Mouse (Mus musculus) olfactory bulb, adult 2 months (tissue): ENCODE measurements at regions not wholly inside any gene's neighbourhood (a gene's known extent, or its start where the extent isn't known, plus 50 kb on each side); places are given as distances from the start of the nearest gene placed in this dataset.

Source experiments
- H3K27ac ChIP-seq: fragments of 200-500 bp; 2 replicates; pipeline ENCODE4 v1.5.1; 2012; ENCODE audit warnings: low read depth, low read length; ENCODE audit not compliant: insufficient read depth
- H3K4me1 ChIP-seq: fragments of 200-500 bp; 2 replicates; pipeline ENCODE4 v1.6.1; 2012; ENCODE audit warnings: low read length; ENCODE audit not compliant: control insufficient read depth, insufficient read depth
- H3K4me3 ChIP-seq: fragments of 200-500 bp; 2 replicates; pipeline ENCODE4 v1.5.1; 2012; ENCODE audit warnings: mild to moderate bottlenecking, low read depth, low read length, moderate library complexity; ENCODE audit not compliant: insufficient read depth
- CTCF ChIP-seq: fragments of 200-500 bp; IDR thresholded peaks from 2 replicates; pipeline ENCODE4 v1.5.1; 2012; ENCODE audit warnings: low read depth, mild to moderate bottlenecking, low read length, moderate library complexity; ENCODE audit not compliant: insufficient read depth
- POLR2A ChIP-seq: fragments of 200-500 bp; IDR thresholded peaks from 2 replicates; pipeline ENCODE4 v1.6.1; 2012; ENCODE audit warnings: mild to moderate bottlenecking, low read depth, low read length, moderate library complexity; ENCODE audit not compliant: insufficient read depth
- WGBS: fragments of 180-500 bp; shearing (Covaris S2); methylation state at CpG from one replicate; pipeline ENCODE4 v1.1.7; 2018; 5-methylcytosine and 5-hydroxymethylcytosine counted together

DNA sequence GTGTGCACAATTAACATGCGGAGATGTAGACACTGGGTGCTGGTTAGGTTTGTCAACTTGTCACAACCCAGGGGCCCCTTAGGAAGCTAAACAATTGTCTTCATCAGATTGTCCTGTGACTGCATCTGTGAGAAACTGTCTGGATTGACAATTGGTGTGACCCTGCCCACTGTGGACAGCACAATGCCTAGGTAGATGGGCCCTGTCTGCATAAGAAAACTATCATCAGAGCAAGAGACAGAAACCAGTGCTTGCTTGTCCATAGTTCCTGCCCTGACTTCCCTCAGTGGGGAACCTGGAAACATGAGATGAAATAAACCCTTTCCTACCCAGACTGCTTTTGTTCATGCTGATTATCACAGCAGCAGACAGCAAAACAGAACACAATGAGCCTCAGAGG, 63.5 kb upstream of the Tyw5 start:
- Histone ChIP-seq H3K27ac (no peak overlapping the region), H3K4me3 (no peak overlapping the region), H3K4me1 (no peaks in the 10 kb centered on the region)
- 95% methylated on average over 1 of the region's 1 CpGs for WGBS
- TF ChIP-seq POLR2A (no peak), CTCF (no peak)

DNA sequence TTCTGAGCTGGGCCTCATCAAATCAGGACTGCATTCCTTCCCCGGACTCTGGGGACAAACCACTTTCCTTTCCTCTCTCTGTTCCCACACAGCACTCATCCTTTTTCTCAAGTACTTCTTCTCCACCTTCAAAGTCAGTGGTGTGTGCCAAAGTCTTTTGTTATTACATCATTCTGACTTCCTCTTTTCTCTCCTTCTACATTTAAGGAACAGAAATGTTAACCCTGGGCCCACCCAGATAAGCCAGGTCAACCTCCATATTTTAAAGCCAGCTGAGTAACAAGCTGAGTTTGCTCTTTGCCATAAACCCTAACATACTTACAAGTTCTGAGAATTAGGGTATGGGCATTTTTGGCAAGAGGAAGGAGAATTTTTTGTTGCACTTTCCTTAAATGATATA, 65.3 kb upstream of the Tyw5 start:
- H3K4me1 ChIP-seq, result no peaks in the 10 kb centered on the region

GRCm38 (mm10) chr1:57477725-57478124, 70.8 kb upstream of the Tyw5 start:
- H3K4me1 ChIP-seq, result no peaks in the 10 kb centered on the region
- no peak for TF ChIP-seq CTCF
- TF ChIP-seq POLR2A, result no peak
- WGBS, result 12% methylated on average over 1 of the region's 1 CpGs
- no peak overlapping the region for H3K4me3 ChIP-seq
- H3K27ac ChIP-seq, result no peak overlapping the region

More for the DNA sequence above, 65.3 kb upstream of the Tyw5 start:
- TF ChIP-seq CTCF, result no peak
- no peak for TF ChIP-seq POLR2A
- Histone ChIP-seq H3K4me3 (no peak overlapping the region), H3K27ac (no peak overlapping the region)
- WGBS, result 94% methylated on average over 1 of the region's 1 CpGs

DNA sequence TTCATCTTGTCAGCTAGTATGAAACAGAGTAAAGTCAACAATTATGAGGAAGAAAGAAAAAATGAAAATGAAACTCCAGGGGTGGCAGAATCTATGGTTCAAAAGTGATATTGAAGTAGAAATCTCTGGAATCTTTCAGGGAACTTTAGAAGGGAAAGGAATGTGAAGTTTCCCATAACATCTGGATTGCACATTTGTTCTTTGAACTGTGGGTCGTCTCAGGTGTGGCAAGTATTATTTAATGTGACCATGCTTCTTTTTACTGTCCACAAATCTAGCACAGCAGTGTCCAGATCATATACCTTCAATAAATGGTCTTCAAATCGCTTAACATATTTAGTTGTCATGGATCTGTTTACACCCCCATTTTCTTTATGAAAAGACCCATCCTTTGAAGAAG, 71.2 kb upstream of the Tyw5 start:
- WGBS, result 77% methylated on average over 2 of the region's 2 CpGs
- Histone ChIP-seq H3K4me1 (no peaks in the 10 kb centered on the region), H3K4me3 (no peak overlapping the region), H3K27ac (no peak overlapping the region)
- no peak for TF ChIP-seq CTCF
- TF ChIP-seq POLR2A, result no peak

DNA sequence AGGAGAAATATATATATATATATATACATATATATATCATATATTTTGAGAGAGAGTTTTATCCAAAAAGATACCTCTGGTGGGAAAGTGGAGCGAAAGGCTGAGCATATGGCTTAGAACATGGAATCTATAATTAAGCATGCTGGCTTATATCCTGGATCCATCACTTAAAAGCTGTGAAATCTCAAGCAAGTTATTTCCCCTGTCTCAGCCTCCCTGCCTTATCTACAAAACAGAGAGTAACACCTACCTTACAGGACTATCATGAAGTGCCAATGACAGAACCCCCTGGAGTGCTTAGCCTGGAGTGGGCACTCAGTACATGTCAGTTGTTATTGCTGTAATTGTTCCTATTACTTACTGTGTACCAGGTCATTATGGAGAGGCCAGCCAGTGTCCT, 71.9 kb upstream of the Tyw5 start:
- TF ChIP-seq CTCF, result no peak
- TF ChIP-seq POLR2A, result no peak
- H3K4me3 ChIP-seq, result no peak overlapping the region
- H3K27ac ChIP-seq, result no peak overlapping the region
- H3K4me1 ChIP-seq, result no peaks in the 10 kb centered on the region
- WGBS, result 77% methylated on average over 1 of the region's 1 CpGs

DNA sequence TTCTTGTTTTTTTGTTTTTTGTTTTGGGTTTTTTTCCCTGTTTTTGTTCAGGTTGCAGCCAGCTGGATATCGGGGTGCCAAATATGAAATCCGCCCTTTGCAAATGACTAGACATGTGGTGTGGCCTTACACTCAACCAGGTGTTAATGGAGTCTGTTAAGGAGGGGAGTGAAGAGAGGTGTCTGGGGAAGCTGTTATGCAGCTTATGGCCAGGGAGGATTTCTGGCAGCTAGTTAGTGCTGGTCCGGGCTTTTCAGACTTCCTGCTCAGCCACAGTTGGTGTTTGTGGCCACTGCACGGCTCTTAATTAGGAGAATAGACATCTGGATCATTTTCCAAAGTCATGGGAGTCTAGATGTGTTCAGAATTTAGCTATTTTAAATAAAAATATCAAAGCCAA, 72.7 kb upstream of the Tyw5 start:
- no peaks in the 10 kb centered on the region for H3K4me1 ChIP-seq
- no peak overlapping the region for H3K27ac ChIP-seq
- 64% methylated on average over 4 of the region's 4 CpGs for WGBS
- TF ChIP-seq CTCF, result no peak
- no peak for TF ChIP-seq POLR2A
- H3K4me3 ChIP-seq, result no peak overlapping the region

GRCm38 (mm10) chr1:57489176-57489575, 82.3 kb upstream of the Tyw5 start:
- TF ChIP-seq POLR2A (no peak), CTCF (no peak)
- H3K4me1 ChIP-seq, result no peaks in the 10 kb centered on the region
- WGBS, result 59% methylated on average over 2 of the region's 2 CpGs
- H3K4me3 ChIP-seq, result no peak overlapping the region
- no peak overlapping the region for H3K27ac ChIP-seq

DNA sequence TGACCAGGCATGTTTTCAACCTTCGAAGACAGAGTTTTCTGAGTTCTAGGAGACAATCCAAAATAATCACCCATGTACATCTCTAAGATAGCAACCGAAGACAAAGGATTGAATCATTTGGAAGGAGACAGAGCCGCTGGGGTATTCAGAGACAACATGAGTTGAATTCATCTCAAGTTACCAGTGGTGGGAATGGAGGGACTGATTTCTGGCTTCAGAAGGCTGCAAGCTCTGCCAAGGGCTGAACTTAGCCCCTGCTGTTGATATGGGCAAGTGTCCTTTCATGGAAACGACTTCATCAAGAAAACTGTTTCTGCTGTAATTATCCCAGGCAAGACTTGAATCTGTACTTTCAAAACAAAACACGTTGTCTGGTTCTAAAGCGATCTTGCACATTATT, 82.7 kb upstream of the Tyw5 start:
- TF ChIP-seq CTCF (no peak), POLR2A (no peak)
- 27% methylated on average over 6 of the region's 6 CpGs for WGBS

DNA sequence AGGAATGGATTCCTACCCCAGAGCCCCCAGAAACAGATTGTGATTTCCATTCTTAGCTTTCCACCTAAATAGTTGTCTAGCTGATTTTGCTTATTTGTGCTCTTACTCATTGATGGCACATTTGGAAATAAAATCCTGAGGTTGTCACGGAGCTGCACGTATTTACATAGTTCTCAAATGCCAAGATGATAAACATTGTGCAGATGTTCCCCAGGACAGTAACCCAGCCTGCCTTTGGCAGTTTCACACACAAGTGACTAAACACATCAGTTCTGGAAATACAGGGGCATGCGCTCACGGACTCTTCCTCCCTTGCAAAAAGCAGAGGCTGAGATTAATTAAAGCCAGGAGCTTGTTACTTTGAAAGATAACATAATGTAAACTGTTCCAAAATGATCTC, 83.1 kb upstream of the Tyw5 start:
- no peak for TF ChIP-seq CTCF
- TF ChIP-seq POLR2A, result no peak
- Histone ChIP-seq H3K4me3 (no peak overlapping the region), H3K27ac (no peak overlapping the region), H3K4me1 (no peaks in the 10 kb centered on the region)
- WGBS, result 59% methylated on average over 4 of the region's 4 CpGs

More for the DNA sequence above, 82.7 kb upstream of the Tyw5 start:
- Histone ChIP-seq H3K27ac (no peak overlapping the region), H3K4me1 (no peaks in the 10 kb centered on the region), H3K4me3 (no peak overlapping the region)

DNA sequence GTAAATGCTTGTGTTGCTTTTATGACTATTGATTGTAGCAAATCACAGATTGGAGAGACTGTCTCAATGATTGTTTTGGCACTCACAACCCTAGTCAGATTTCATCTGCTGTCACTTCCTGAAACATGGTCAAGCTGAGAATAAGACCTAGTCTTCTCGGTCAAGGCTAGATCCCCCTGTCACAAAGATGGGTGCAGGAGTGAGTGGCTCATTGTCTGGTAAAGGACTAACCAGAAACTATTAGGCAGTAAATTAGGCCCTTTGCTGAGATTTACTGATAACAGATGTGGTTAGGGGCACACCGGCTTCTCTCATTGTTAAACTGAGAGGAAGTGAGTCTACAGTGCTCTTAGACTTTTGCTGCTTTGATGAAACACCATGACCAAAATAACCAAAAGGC, 85.8 kb upstream of the Tyw5 start:
- Histone ChIP-seq H3K4me1 (no peaks in the 10 kb centered on the region), H3K4me3 (no peak overlapping the region), H3K27ac (no peak overlapping the region)
- 88% methylated on average over 2 of the region's 2 CpGs for WGBS
- TF ChIP-seq POLR2A (no peak), CTCF (no peak)
